Mouse (Mus musculus) gastrocnemius, postnatal 25 days (tissue): ENCODE data around the gene 1700086D15Rik. TPM values are rescaled to one million over a fixed set of nuclear protein-coding genes. Genes with fewer than 3 reads are reported as not detected.
A peak's percentile ranks its signal among the peaks of the same experiment; 100 is the strongest.

Experiments used
- DNase-seq: peaks from one replicate; pipeline ENCODE4 v3.0.0; 2022
- long read RNA-seq, 2 experiments: library from polyadenylated mRNA; stranded (forward); transcript quantifications; one replicate each; pipeline ENCODE4 v2.0.0; 2021
- total RNA-seq, 2 experiments: library from RNA; stranded (reverse); gene quantifications; 1 replicate in 1 of 2; 2 replicates in 1 of 2; pipeline ENCODE4 v1.2.3; 2021

1700086D15Rik gene
- total RNA-seq, result not detected
- long read RNA-seq, experiment 1, result 0 reads
- long read RNA-seq, experiment 2, result 0 reads

- no peak for DNase-seq
These were observed at the start of gene 1700086D15Rik for GRCm38 (mm10) chr11:65159791-65160190. Gene 1700086D15Rik, minus strand, starts transcription at chr11:65159891.

GRCm38 (mm10) chr11:65209441-65209840 is 49.8 kb upstream of the 1700086D15Rik start:
- no peak for DNase-seq

- DNase-seq, result no peak
These were observed 45.6 kb upstream of the 1700086D15Rik start for GRCm38 (mm10) chr11:65205306-65205705.

- DNase-seq, result no peak
These were observed 45.0 kb upstream of the 1700086D15Rik start for GRCm38 (mm10) chr11:65204651-65205050.

- DNase-seq, result no peak
These were observed 43.3 kb upstream of the 1700086D15Rik start for GRCm38 (mm10) chr11:65203020-65203419.

GRCm38 (mm10) chr11:65202236-65202635 is 42.5 kb upstream of the 1700086D15Rik start:
- no peak for DNase-seq

GRCm38 (mm10) chr11:65198026-65198425 is 38.3 kb upstream of the 1700086D15Rik start:
- no peak for DNase-seq

GRCm38 (mm10) chr11:65197280-65197679 is 37.6 kb upstream of the 1700086D15Rik start:
- DNase-seq, result no peak

GRCm38 (mm10) chr11:65186974-65187373 is 27.3 kb upstream of the 1700086D15Rik start:
- DNase-seq, result no peak

- DNase-seq, result no peak
These were observed 25.4 kb upstream of the 1700086D15Rik start for GRCm38 (mm10) chr11:65185114-65185513.

- no peak for DNase-seq
These were observed 10.5 kb upstream of the 1700086D15Rik start for GRCm38 (mm10) chr11:65170121-65170750.

GRCm38 (mm10) chr11:65162767-65163120 is 3.1 kb upstream of the 1700086D15Rik start, which contains the start of gene Arhgap44:
Gene Arhgap44, minus strand, starts transcription at chr11:65162961.
- peak; percentile 60 for DNase-seq

GRCm38 (mm10) chr11:65161881-65162766 is 2.4 kb upstream of the 1700086D15Rik start:
- DNase-seq, result no peak

GRCm38 (mm10) chr11:65160991-65161880 is 1.5 kb upstream of the 1700086D15Rik start:
- DNase-seq, result no peak

GRCm38 (mm10) chr11:65158658-65158990 is 1.1 kb downstream of the 1700086D15Rik start:
- no peak for DNase-seq

- DNase-seq, result no peak
These were observed 1.6 kb downstream of the 1700086D15Rik start for GRCm38 (mm10) chr11:65157966-65158657.

GRCm38 (mm10) chr11:65153006-65153405 is 6.7 kb downstream of the 1700086D15Rik start:
- DNase-seq, result no peak

- DNase-seq, result no peak
These were observed 11.2 kb downstream of the 1700086D15Rik start for GRCm38 (mm10) chr11:65148441-65148840.

- no peak for DNase-seq
These were observed 16.8 kb downstream of the 1700086D15Rik start for GRCm38 (mm10) chr11:65142838-65143417.

GRCm38 (mm10) chr11:65139030-65139429 is 20.7 kb downstream of the 1700086D15Rik start:
- no peak for DNase-seq

GRCm38 (mm10) chr11:65137145-65137652 is 22.5 kb downstream of the 1700086D15Rik start:
- no peak for DNase-seq
